Mouse (Mus musculus): ENCODE measurements around the gene Csnk2b. TPM values are rescaled to one million over a fixed set of nuclear protein-coding genes. Genes with fewer than 3 reads are reported as not detected.

Csnk2b gene
- polyA plus RNA-seq, 1 experiment from 2014 or later: 242 TPM

DNA sequence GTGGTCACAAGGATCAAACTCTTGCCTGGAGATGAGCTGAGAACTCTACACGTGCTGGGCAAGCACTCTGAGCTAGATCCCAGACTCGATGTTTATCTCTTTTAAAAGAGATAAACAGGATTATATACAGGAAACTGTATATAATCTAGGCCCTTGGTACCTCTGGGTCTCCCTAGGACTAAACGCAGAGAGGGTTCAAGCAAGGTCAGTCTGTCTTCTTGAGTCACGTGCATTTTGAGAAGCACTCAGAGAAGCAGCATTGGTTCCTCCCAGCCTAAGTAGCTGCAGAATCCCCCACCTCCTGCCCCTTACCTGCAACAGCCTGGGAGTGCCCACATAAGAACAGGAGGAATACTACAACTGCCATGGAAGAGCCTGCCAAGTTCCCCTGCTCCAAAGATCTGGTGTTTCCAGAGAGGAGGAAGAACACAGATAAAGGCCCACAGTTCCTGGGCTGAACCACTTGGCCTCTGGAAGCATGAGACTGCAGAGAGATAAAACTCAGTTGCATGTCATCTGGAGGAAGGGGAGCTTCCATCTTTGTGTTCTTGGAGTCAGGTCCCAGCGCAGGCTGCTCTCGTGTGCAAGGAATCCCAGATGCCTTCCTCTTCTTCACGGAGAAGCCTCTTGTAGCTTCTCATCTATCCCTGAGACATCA lies 36.5 kb downstream of the Csnk2b start, which contains the start of gene Ly6g6f:
Gene Ly6g6f, minus strand, starts transcription at position 403 of the 658 bp plus-strand sequence.
- no peak within 1 kb of the TSS for H3K4me3 ChIP-seq (ENCODE audit: low read length)
- no peak within 1 kb of the TSS for H3K4me2 ChIP-seq (ENCODE audit: low read depth, low read length)
- H3K9ac ChIP-seq (ENCODE audit: low read length): no peak within 1 kb of the TSS
- no peaks in the 10 kb centered on the region for H3K27me3 ChIP-seq (ENCODE audit: control insufficient read depth, insufficient read depth, low read depth, low read length)
- no peaks in the 10 kb centered on the region for H3K36me3 ChIP-seq (ENCODE audit: control insufficient read depth, insufficient read depth, low read length)
- WGBS: 65% methylated on average over 7 of the region's 7 CpGs
- H3K4me1 ChIP-seq (replicated peaks; ENCODE audit: control insufficient read depth, insufficient read depth, low read length): peaks cover 5% of the 10 kb centered on the region
- no peaks in the 10 kb centered on the region for H3K9me3 ChIP-seq (ENCODE audit: control insufficient read depth, low read length)
- ATAC-seq (ENCODE audit: low read depth): no peak
- no peak within 1 kb of the TSS for H3K27ac ChIP-seq (ENCODE audit: low read length)

DNA sequence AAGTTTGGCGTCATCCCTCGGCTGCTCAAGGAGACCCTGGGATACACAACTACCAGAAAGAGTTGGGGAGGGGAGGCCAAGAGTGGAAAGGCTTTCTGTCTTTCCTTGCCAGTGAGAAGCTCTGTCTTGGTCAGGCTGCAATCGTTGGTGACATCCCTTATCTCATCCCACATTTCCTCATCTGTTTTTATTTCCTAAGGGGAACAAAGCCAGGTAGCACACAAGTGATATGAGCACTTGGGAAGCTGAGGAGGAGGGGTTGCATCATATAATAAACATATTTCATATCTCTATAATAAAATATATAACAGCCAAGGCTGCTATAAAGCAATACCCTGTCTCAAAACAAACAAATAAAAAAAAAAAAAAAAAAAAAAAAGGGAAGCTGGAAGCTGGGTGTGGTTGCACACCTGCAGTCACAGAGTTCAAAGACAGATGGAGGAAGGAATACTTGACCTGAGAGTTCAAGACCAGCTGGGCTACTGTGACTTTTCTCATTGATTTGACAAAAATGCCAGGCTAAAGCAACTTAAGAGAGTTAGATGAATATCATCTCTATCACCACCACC lies 37.8 kb downstream of the Csnk2b start:
- Histone ChIP-seq H3K27me3 (ENCODE audit: control insufficient read depth, insufficient read depth, low read depth, low read length) (no peaks in the 10 kb centered on the region), H3K4me3 (ENCODE audit: low read length) (no peak overlapping the region), H3K9ac (ENCODE audit: low read length) (no peak overlapping the region), H3K4me2 (ENCODE audit: low read depth, low read length) (no peak overlapping the region), H3K36me3 (ENCODE audit: control insufficient read depth, insufficient read depth, low read length) (no peaks in the 10 kb centered on the region), H3K27ac (ENCODE audit: low read length) (no peak overlapping the region), H3K9me3 (ENCODE audit: control insufficient read depth, low read length) (no peaks in the 10 kb centered on the region), H3K4me1 (replicated peaks; ENCODE audit: control insufficient read depth, insufficient read depth, low read length) (no peaks in the 10 kb centered on the region)
- no peak for ATAC-seq (ENCODE audit: low read depth)
- 64% methylated on average over 3 of the region's 3 CpGs for WGBS

DNA sequence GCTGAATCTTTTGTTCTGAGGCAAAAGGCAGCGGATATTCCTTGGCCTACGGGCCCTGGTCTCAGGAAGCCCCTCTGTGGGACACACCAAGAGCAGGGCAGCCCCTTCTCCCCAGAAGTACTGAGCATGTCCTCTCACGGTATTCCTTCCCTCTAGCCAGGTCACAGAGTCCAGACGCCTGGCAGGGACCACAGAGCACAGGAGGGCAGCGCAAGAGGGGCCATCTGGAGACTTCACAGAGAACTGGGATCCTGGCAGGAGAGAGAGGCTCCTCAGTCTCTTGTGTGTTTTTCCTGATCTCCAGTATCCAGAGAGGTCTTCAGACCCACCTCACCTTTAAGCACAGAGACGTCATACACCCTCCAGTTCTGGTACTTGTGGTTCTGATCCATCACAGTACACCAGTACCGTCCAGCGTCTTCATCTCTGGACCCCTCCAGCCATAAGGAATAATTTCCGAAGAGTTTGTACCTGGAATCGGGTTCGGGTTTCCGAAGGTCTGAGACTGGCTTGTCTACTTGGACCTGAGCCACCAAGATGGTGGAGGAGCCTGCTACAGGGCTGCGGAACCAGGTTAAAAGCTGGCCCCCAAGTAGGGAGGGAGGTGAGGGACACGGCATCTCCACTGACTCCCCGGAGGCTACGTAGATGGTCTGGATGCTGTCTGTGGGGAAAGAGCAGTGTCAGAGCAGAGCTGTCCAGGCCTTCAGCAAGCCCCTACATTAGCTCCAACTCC lies 38.8 kb downstream of the Csnk2b start:
- Histone ChIP-seq H3K36me3 (ENCODE audit: control insufficient read depth, insufficient read depth, low read length) (no peaks in the 10 kb centered on the region), H3K4me1 (replicated peaks; ENCODE audit: control insufficient read depth, insufficient read depth, low read length) (0 out of 2 replicates have a peak, but pooled peaks cover 2% of the 10 kb centered on the region)

DNA sequence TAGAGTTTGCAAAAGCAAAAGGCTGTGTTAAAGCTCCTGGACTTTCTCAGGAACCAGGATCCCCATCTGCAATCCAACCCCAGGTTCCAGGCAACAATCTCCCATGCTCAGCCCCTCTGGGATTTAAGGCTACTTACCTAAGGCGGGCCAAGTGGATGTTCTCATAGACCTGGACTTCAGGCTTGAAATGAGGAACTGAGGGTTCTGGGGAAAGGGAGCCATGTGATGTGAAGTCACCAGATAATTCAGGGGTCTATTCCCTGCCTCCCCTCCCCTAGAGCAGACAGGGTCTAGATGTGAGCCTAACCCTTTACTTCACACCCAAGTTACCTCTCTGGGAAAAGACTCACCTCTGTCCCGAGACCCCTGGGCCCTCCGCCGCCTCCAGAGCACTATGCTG lies 41.1 kb downstream of the Csnk2b start:
- 81% methylated on average over 4 of the region's 4 CpGs for WGBS
- no peak overlapping the region for H3K9ac ChIP-seq (ENCODE audit: low read length)
- H3K27me3 ChIP-seq (ENCODE audit: control insufficient read depth, insufficient read depth, low read depth, low read length): peaks cover 2% of the 10 kb centered on the region; the same call in 1 of the 2 replicates
- no peaks in the 10 kb centered on the region for H3K9me3 ChIP-seq (ENCODE audit: control insufficient read depth, low read length)
- H3K4me1 ChIP-seq (replicated peaks; ENCODE audit: control insufficient read depth, insufficient read depth, low read length): peaks cover 7% of the 10 kb centered on the region; the same call in 1 of the 2 replicates
- no peak overlapping the region for H3K4me2 ChIP-seq (ENCODE audit: low read depth, low read length)
- H3K4me3 ChIP-seq (ENCODE audit: low read length): no peak overlapping the region
- no peak for ATAC-seq (ENCODE audit: low read depth)
- H3K36me3 ChIP-seq (ENCODE audit: control insufficient read depth, insufficient read depth, low read length): no peaks in the 10 kb centered on the region
- no peak overlapping the region for H3K27ac ChIP-seq (ENCODE audit: low read length)

More for the DNA sequence above, 38.8 kb downstream of the Csnk2b start:
- Histone ChIP-seq H3K27ac (ENCODE audit: low read length) (no peak overlapping the region), H3K27me3 (ENCODE audit: control insufficient read depth, insufficient read depth, low read depth, low read length) (peaks cover 2% of the 10 kb centered on the region; the same call in 1 of the 2 replicates), H3K9me3 (ENCODE audit: control insufficient read depth, low read length) (no peaks in the 10 kb centered on the region), H3K9ac (ENCODE audit: low read length) (no peak overlapping the region), H3K4me3 (ENCODE audit: low read length) (no peak overlapping the region), H3K4me2 (ENCODE audit: low read depth, low read length) (no peak overlapping the region)
- no peak for ATAC-seq (ENCODE audit: low read depth)
- WGBS: 82% methylated on average over 16 of the region's 16 CpGs

DNA sequence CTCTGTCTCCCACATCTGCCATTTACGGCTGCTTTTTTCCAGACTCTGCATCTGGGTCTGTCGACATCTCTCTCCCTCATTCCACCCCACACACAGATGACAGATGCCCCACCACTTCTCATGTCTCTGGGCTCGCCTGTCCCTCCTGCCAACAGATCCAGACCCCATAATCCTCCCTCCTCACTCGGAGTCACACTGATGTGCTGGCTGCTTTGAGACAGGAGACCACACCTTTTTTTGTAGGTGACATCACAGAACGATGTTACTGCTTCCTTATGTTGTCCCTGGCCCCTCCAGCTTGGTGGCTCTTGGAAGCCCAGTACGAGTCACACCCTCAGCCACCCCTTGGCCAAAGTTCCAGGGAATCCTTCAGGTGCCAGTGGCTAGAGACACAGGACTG lies 41.6 kb downstream of the Csnk2b start:
- no peak overlapping the region for H3K27ac ChIP-seq (ENCODE audit: low read length)
- no peaks in the 10 kb centered on the region for H3K9me3 ChIP-seq (ENCODE audit: control insufficient read depth, low read length)
- no peak for ATAC-seq (ENCODE audit: low read depth)
- 50% methylated on average over 6 of the region's 6 CpGs for WGBS
- H3K36me3 ChIP-seq (ENCODE audit: control insufficient read depth, insufficient read depth, low read length): no peaks in the 10 kb centered on the region
- H3K4me2 ChIP-seq (ENCODE audit: low read depth, low read length): no peak overlapping the region
- H3K27me3 ChIP-seq (ENCODE audit: control insufficient read depth, insufficient read depth, low read depth, low read length): peaks cover 2% of the 10 kb centered on the region; the same call in 1 of the 2 replicates
- H3K4me1 ChIP-seq (replicated peaks; ENCODE audit: control insufficient read depth, insufficient read depth, low read length): peaks cover 7% of the 10 kb centered on the region; the same call in 1 of the 2 replicates
- H3K9ac ChIP-seq (ENCODE audit: low read length): no peak overlapping the region
- no peak overlapping the region for H3K4me3 ChIP-seq (ENCODE audit: low read length)

DNA sequence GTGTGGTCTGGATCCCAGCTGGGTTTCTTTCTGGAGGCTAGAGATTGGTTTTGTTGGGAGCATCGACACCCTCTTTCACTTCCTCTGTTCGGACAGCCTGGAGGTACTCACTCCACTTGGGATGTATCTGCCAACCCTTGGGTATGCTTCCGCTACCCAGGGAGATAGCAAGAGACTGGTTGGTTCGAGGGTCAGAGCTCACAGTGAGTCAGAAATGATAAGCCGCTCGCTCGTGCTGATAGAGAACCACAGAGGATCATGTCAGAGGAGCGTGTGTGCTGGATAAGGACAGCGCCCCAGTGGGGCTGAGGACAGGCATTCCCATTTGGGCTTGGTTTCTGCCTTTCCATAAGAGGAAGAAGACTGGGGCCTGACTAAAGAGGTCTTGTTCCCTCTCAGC lies 42.1 kb downstream of the Csnk2b start:
- 29% methylated on average over 9 of the region's 9 CpGs for WGBS
- no peak overlapping the region for H3K27ac ChIP-seq (ENCODE audit: low read length)
- peaks cover 2% of the 10 kb centered on the region; the same call in 1 of the 2 replicates for H3K27me3 ChIP-seq (ENCODE audit: control insufficient read depth, insufficient read depth, low read depth, low read length)
- no peak for ATAC-seq (ENCODE audit: low read depth)
- H3K36me3 ChIP-seq (ENCODE audit: control insufficient read depth, insufficient read depth, low read length): no peaks in the 10 kb centered on the region
- H3K9me3 ChIP-seq (ENCODE audit: control insufficient read depth, low read length): no peaks in the 10 kb centered on the region
- H3K4me1 ChIP-seq (replicated peaks; ENCODE audit: control insufficient read depth, insufficient read depth, low read length): peaks cover 7% of the 10 kb centered on the region; the same call in 1 of the 2 replicates
- H3K9ac ChIP-seq (ENCODE audit: low read length): no peak overlapping the region
- no peak overlapping the region for H3K4me3 ChIP-seq (ENCODE audit: low read length)
- H3K4me2 ChIP-seq (ENCODE audit: low read depth, low read length): no peak overlapping the region

DNA sequence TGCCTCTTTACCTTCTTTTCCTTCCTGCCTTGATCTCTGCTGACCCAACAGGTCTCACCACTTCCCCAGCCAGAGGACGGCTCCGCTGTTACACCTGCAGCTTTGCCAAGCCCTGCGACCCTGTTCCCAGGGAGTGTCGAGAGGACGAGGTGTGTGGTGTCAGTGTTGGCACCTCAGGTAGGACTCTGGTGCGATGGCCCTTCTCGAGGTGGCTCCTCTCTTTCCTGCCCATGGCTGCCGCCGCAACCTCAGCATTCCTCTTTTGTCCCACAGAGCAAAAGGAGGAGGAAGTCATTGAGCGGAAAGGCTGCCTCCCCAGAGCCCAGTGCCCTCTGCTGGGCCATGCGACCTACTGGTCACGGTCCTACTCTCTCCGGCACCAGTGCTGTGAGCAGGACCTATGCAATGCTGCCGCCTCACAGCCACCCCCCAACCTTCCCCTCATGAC lies 44.0 kb downstream of the Csnk2b start, which contains the start of gene Ly6g6d:
Gene Ly6g6d, minus strand, starts transcription at position 280 of the 448 bp plus-strand sequence.
- H3K4me2 ChIP-seq (ENCODE audit: low read depth, low read length): peak within 1 kb of the TSS; percentile 52
- peaks cover 2% of the 10 kb centered on the region; the same call in 1 of the 2 replicates for H3K27me3 ChIP-seq (ENCODE audit: control insufficient read depth, insufficient read depth, low read depth, low read length)
- peaks cover 7% of the 10 kb centered on the region; the same call in 1 of the 2 replicates for H3K4me1 ChIP-seq (replicated peaks; ENCODE audit: control insufficient read depth, insufficient read depth, low read length)
- no peaks in the 10 kb centered on the region for H3K36me3 ChIP-seq (ENCODE audit: control insufficient read depth, insufficient read depth, low read length)
- H3K27ac ChIP-seq (ENCODE audit: low read length): peak within 1 kb of the TSS; percentile 87
- ATAC-seq (ENCODE audit: low read depth): peak; percentile 83
- H3K9me3 ChIP-seq (ENCODE audit: control insufficient read depth, low read length): no peaks in the 10 kb centered on the region
- H3K4me3 ChIP-seq (ENCODE audit: low read length): peak within 1 kb of the TSS; percentile 45
- 7% methylated on average over 14 of the region's 14 CpGs for WGBS
- H3K9ac ChIP-seq (ENCODE audit: low read length): peak within 1 kb of the TSS; percentile 66

DNA sequence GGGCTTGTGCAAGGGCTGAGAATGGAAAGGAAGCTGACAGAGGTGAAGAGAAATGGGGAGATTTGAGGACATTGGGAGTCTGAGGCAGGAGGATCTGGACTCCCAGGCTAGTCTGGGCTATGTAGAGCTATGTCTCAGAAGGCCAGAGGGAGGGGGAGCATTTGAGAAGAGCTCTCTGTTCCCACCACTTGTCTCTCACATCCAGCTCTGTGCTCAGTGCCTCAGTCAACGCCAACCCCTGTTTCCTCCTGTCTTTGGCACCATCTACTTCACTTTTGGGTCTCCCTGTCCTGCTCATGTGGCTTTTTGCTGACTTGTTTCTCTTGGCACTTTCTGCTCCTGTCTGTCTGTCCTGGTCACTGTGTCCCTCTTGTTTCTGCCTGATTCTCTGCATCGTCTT lies 44.6 kb downstream of the Csnk2b start:
- H3K27me3 ChIP-seq (ENCODE audit: control insufficient read depth, insufficient read depth, low read depth, low read length): peaks cover 2% of the 10 kb centered on the region; the same call in 1 of the 2 replicates
- H3K36me3 ChIP-seq (ENCODE audit: control insufficient read depth, insufficient read depth, low read length): no peaks in the 10 kb centered on the region
- H3K4me3 ChIP-seq (ENCODE audit: low read length): peak overlapping the region; percentile 45
- peak overlapping the region; percentile 87 for H3K27ac ChIP-seq (ENCODE audit: low read length)
- H3K4me1 ChIP-seq (replicated peaks; ENCODE audit: control insufficient read depth, insufficient read depth, low read length): peaks cover 7% of the 10 kb centered on the region; the same call in 1 of the 2 replicates
- 23% methylated on average over 2 of the region's 2 CpGs for WGBS
- H3K4me2 ChIP-seq (ENCODE audit: low read depth, low read length): peak overlapping the region; percentile 52
- H3K9me3 ChIP-seq (ENCODE audit: control insufficient read depth, low read length): no peaks in the 10 kb centered on the region
- peak; percentile 52 for ATAC-seq (ENCODE audit: low read depth)
- H3K9ac ChIP-seq (ENCODE audit: low read length): peak overlapping the region; percentile 66
